Mouse (Mus musculus) thymus, adult 2 months (tissue): ENCODE results near the gene Pbxip1.

Experiments used
- CTCF ChIP-seq: fragments of 200-500 bp; IDR thresholded peaks from 2 replicates; pipeline ENCODE4 v1.5.1; 2012; ENCODE audit warnings: mild to moderate bottlenecking, control low read depth, low read length, moderate library complexity, borderline replicate concordance; ENCODE audit not compliant: control insufficient read depth, poor library complexity, insufficient read depth; ENCODE audit errors: extremely low read depth
- POLR2A ChIP-seq: fragments of 200-500 bp; IDR thresholded peaks from 2 replicates; pipeline ENCODE4 v1.6.1; 2012; ENCODE audit warnings: mild to moderate bottlenecking, low read length, control low read depth, moderate library complexity; ENCODE audit not compliant: control insufficient read depth, poor library complexity, insufficient read depth; ENCODE audit errors: extremely low read depth

GRCm38 (mm10) chr3:89448720-89449537, 12.4 kb downstream of the Pbxip1 start:
- no peak for TF ChIP-seq CTCF
- no peak for TF ChIP-seq POLR2A
